Mouse (Mus musculus): ENCODE results near the gene Srsf9.

GRCm38 (mm10) chr5:115301615-115302014 lies 25.4 kb upstream of the Srsf9 start:
- TF ChIP-seq POLR2A (IDR thresholded peaks at IDR 0.05; ENCODE audit: low read depth, low read length) (no peak), CTCF (IDR thresholded peaks at IDR 0.05; ENCODE audit: extremely low read depth, insufficient read depth, insufficient read length, insufficient replicate concordance) (no peak)
